Mouse (Mus musculus) left cerebral cortex, adult 8-10 months (tissue): ENCODE measurements around the gene Rbl2. TPM values are rescaled to one million over a fixed set of nuclear protein-coding genes. Genes with fewer than 3 reads are reported as not detected.

ENCODE experiments used
- DNase-seq, 2 experiments: peaks; one replicate each; pipeline ENCODE4 v3.0.0; 2022; ENCODE audit warnings: low spot score in 2 of 2
- total RNA-seq, 4 experiments: library from RNA; stranded (reverse); gene quantifications; 2 replicates each; pipeline ENCODE4 v1.2.4; 2022

Rbl2 gene
- 10 to 100 TPM; 36.3 to 42.8 (median 40.1) TPM for total RNA-seq

GRCm38 (mm10) chr8:91069834-91070233, at the start of gene Rbl2:
Gene Rbl2 (plus strand): TSS chr8:91070057.
- peak; percentile 93 to 96 for DNase-seq

GRCm38 (mm10) chr8:91034417-91034816, 35.4 kb upstream of the Rbl2 start:
- DNase-seq: no peak

GRCm38 (mm10) chr8:91036905-91037304, 33.0 kb upstream of the Rbl2 start:
- no peak for DNase-seq

GRCm38 (mm10) chr8:91038637-91039036, 31.2 kb upstream of the Rbl2 start:
- DNase-seq: no peak

GRCm38 (mm10) chr8:91046370-91046769, 23.5 kb upstream of the Rbl2 start:
- no peak for DNase-seq

- peak in 1 of 2 experiments; percentile 57 for DNase-seq
Measured at GRCm38 (mm10) chr8:91051037-91051436, 18.8 kb upstream of the Rbl2 start.

- no peak for DNase-seq
Measured at GRCm38 (mm10) chr8:91054418-91054817, 15.4 kb upstream of the Rbl2 start.

GRCm38 (mm10) chr8:91056848-91057247, 13.0 kb upstream of the Rbl2 start:
- no peak for DNase-seq

- DNase-seq: no peak
Measured at GRCm38 (mm10) chr8:91059086-91059578, 10.7 kb upstream of the Rbl2 start.

- no peak for DNase-seq
Measured at GRCm38 (mm10) chr8:91059884-91060510, 9.9 kb upstream of the Rbl2 start.

- DNase-seq: no peak
Measured at GRCm38 (mm10) chr8:91060555-91061471, 9.0 kb upstream of the Rbl2 start.

GRCm38 (mm10) chr8:91065179-91065578, 4.7 kb upstream of the Rbl2 start:
- no peak for DNase-seq

- DNase-seq: no peak
Measured at GRCm38 (mm10) chr8:91069407-91069806, 450 bp upstream of the Rbl2 start.

- DNase-seq: peak; percentile 38 to 70
Measured at GRCm38 (mm10) chr8:91070275-91070859, 510 bp downstream of the Rbl2 start.

- no peak for DNase-seq
Measured at GRCm38 (mm10) chr8:91077077-91077867, 7.4 kb downstream of the Rbl2 start.

- no peak for DNase-seq
Measured at GRCm38 (mm10) chr8:91079678-91080077, 9.8 kb downstream of the Rbl2 start.

- no peak for DNase-seq
Measured at GRCm38 (mm10) chr8:91081911-91082310, 12.1 kb downstream of the Rbl2 start.

- no peak for DNase-seq
Measured at GRCm38 (mm10) chr8:91082428-91082827, 12.6 kb downstream of the Rbl2 start.

GRCm38 (mm10) chr8:91088452-91088851, 18.6 kb downstream of the Rbl2 start:
- DNase-seq: no peak

GRCm38 (mm10) chr8:91089601-91090000, 19.7 kb downstream of the Rbl2 start:
- no peak for DNase-seq

GRCm38 (mm10) chr8:91094135-91094534, 24.3 kb downstream of the Rbl2 start:
- no peak for DNase-seq
